Mouse (Mus musculus): ENCODE measurements around the gene Olfr224. TPM values are rescaled to one million over a fixed set of nuclear protein-coding genes. Genes with fewer than 3 reads are reported as not detected.
"Not testable (repeated sequence)": the region's sequence is repeated elsewhere in the genome, so short reads cannot be mapped to it uniquely, and the experiment has no call there.

Gene Olfr224
- not detected for total RNA-seq (2021)

DNA sequence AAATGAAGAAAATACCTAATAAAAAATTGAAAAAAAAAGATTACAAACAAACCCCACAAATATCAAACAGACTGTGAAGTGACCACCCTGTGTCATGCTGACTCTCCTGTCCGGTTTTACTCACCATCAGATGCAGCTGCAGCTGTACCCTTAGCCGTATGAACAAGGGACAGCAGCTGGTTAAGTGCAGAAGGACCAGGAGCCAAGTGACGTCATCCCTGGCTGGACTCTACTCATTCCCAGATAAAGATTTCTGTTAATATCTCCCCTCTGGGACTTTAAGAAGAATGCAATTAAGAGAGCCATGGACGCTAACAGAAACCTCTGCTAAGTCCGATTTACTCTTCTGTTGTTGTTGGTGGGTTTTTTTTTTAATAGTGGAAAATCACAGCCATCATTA is at the start of gene Olfr224:
TSS of gene Olfr224 (minus strand) at position 149 of the 400 bp plus-strand sequence.
- DNase-seq (ENCODE audit: extremely low spot score in 1 of 2, low spot score in 1 of 2): no peak

DNA sequence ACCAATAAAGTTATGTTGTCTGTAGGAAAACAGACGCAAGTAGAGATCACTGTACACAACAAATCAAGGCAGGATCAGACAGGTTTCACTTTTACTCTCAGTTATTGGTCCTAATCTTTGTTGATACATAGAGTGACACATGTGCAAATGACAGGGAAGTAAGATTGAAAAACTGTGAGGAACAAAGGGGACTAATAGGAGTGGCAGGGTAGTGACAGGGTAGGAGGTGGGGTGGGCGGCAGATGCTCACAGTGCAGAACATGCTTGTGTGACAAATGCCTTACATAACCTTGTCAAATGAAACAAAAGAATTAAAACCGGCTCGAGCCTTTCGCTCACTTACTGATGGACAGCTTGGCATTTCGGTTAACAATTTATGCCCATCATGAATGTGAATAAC is 48.4 kb upstream of the Olfr224 start:
- no peak for DNase-seq (ENCODE audit: extremely low spot score in 1 of 2, low spot score in 1 of 2)

DNA sequence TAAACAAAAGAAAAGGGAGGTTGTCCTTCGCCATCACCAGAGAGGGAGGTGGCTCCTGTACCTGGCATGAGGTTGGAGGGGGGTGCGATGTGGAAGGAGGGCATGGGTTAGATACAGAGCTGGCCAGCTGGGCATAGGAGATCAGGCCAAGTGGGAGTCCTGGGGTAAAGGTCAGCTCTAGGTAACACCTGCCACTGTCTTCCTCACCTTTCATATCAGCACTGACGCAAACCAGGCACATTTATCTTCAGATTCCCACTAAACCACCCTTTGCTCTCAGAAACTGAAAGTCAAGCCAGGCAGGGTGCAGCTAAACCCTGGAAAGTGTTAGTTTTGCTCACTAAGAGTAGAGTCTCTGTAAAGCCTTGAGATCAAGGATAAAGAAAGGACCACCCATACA is 48.0 kb upstream of the Olfr224 start:
- no peak for DNase-seq (ENCODE audit: extremely low spot score in 1 of 2, low spot score in 1 of 2)

DNA sequence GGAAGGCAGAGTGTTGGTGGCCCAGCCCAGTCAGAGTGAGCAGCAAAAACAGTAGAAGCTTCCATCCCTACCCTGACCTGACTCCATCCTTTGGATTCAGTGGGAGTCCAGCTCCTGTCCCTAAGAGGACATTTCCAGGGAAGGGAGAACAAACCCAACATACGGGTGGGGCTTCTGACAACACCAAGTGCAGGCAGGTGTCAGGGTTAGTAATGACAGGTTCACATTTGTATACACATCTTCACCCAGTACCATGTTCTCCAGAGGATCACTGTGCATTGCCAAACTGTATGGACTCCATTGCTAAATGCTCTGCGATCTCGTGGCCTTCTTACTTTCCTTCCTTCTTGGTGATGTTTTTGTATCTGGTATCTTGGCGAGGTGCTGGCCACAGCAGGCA is 45.6 kb upstream of the Olfr224 start, which contains the start of gene 2210407C18Rik:
TSS of gene 2210407C18Rik (minus strand) at position 101 of the 400 bp plus-strand sequence.
- DNase-seq (ENCODE audit: extremely low spot score in 1 of 2, low spot score in 1 of 2): no peak

DNA sequence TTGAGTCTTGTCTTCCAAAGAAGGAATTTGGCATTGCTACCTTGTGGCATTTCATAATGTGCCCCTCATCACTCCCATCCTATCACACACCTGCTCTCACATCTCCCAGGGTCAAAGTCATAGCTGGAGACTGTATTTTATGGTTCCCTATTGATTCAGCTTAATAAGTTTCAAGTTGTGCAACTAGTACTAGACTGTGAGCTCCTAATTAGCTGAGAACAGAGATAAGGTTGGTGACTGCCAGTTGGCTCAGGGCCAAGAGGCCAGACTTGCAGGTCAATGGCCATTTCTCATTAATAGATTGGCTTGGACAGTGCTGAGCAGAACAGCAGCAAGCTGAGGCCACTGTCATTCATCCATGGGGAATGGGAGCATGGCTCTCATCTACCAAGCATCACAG is 44.2 kb upstream of the Olfr224 start:
- DNase-seq (ENCODE audit: extremely low spot score in 1 of 2, low spot score in 1 of 2): no peak

DNA sequence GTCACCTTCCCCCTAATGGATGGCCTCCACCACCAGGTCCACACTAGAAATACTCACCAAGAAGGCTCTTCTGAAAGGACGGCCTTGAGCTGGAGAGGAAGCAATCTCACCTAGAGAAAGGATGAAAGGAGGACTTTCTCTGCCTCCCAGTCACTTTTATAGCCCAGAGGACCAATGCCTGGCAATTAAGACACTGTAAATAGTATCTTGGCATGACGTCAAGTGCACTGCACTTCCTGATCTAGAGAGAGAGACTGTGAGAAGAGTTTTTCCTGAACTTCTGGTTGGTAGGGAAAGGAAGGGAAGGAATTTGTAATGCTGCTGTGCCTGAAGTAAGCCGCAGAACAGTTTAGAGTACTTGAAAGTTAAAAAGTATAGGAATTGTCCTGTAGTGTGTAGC is 43.0 kb upstream of the Olfr224 start:
- no peak for DNase-seq (ENCODE audit: extremely low spot score in 1 of 2, low spot score in 1 of 2)

DNA sequence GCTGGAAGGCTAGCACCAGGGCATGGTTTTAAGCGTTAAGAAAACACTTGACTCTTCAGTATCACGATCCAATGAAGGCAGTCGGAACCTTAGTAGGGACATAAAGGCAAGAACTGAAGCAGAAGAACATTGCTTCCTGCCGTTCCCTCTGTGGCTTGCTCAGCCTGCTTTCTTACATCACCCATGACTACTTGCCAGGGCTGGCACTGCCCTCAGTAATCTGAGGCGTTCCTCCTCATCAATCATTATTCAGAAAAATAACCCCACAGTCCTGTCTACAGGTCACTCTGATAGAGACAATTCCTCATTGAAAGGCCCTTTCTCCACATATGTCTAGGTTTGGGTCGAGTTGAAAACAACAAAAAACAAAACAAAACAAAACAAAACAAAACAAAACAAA is 36.7 kb upstream of the Olfr224 start:
- DNase-seq (ENCODE audit: extremely low spot score in 1 of 2, low spot score in 1 of 2): no peak

DNA sequence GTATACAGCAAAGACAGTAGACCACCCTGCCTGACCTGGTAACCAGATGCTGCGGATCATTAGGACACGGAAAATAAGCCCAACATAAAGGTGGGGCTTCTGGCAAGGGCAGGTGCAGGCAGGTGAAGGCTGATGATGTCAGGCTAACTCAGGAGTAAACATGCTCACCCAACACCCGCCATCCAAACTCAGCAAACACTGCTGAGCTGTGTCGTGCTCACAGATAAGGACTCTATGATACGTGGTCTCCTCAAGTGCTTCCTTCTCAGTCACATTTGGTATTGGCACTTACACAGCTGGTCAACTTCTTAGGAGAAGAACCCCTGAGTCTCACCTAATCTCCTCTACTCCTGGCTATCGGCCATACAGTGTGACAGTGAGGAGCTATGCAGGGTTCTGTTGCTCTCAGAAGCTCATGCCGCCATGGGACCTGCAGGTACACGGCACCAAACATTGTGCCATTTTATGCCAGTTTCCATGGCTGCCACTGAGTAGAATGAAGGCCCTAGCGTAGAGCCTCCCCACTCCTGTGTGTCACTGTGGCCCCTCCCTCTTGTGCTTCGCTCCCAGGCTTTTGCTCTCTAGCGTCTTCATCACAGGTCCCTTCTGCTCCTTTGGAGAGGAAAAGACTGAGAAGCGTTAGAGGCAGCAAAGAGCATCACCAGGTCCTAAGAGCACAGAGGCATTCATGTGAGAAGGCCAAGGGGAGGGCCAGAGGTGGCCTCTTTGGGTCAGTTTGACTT is 36.0 kb upstream of the Olfr224 start:
- DNase-seq (ENCODE audit: extremely low spot score in 1 of 2, low spot score in 1 of 2): no peak

DNA sequence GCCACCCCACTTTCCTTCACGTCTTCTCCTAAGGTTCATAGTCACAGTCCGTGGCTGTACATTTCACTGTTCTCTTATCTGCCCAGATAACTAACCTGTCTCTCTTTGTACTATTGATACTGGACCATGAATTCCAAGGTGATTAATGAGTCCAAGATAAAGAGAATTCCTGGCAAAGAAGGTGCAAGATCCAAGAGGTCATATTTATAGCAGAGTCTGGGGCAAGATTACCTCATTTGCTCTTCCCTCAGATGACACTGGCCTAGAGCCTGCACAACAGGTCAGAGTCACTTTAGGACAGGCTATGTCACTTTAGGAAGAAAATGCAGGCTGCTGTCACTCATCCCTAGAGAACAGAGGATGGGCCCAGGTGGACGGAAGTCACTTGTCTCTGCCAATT is 34.9 kb upstream of the Olfr224 start:
- no peak for DNase-seq (ENCODE audit: extremely low spot score in 1 of 2, low spot score in 1 of 2)

DNA sequence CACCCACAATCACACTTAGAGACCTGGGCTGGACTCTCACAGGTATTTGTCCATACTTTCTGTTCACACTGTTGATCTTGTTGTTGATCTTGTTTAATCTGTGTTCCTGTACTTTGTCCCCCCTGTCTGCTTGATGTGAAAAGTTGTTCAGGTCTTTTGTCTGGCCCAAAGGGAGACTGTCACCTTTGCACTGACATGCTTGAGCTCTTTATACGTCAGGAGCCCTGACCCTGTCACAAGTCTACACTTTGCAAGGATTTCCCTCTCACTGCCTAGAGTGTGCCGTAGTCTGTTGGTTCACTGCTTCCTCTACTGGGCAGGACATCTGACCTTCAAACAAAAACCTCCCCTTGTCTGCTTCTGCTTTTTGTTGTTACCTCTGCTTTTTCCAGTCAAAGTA is 34.3 kb upstream of the Olfr224 start:
- no peak for DNase-seq (ENCODE audit: extremely low spot score in 1 of 2, low spot score in 1 of 2)

DNA sequence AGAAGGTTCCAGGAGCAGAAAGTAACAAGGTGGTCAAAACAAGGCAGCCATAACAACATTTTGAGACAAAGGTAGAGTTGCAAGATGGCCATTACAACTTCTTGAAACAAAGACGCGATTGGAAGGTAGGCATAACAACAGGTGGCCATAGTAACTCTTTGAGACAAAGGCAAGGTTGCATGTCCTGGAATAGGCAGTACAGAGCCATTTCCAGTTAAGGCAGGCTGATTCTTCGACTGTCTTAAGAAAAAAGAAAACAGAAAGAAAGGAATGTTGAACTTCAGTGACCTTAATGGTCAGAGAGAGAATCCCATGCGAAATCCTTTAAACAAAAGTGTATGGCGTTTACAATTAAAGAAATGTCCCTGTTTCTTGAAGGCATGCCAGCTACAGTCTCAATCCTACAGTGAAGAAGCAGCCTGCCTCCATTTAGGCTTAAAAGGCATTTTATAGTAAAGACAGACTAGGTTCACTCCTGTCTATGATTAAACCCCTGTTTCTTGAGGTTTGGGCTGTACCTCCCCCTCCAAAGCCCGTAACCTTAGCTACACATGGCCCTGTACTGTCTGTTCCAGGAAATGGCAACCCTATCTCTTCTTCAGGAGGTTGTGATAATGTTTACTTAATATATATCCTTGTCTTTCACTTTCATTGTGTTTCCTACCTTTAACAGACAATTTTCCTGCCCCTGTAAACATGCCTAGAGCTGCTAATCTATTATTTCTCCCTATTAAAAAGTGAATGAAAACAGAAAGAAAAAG is 32.6 kb upstream of the Olfr224 start:
- no peak for DNase-seq (ENCODE audit: extremely low spot score in 1 of 2, low spot score in 1 of 2)

DNA sequence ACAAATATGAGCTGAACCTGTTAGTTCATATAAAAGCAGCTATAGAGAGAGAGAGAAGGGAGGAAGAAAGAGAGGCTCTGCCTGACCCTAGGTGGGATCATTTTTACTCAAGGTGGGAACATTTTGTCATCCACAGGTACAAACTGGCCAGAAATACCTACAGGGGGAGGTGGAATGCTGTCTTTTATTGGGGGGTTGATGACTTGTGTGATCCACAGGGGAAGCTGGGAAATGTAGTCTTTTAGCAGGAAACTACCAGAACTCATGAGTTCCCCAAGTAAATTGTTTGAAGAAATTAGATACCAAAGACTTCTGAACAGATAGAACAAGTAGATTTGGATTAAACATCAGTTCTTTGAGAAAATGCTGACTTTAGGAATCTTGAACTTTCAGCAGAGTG is 31.7 kb upstream of the Olfr224 start:
- DNase-seq (ENCODE audit: extremely low spot score in 1 of 2, low spot score in 1 of 2): no peak

DNA sequence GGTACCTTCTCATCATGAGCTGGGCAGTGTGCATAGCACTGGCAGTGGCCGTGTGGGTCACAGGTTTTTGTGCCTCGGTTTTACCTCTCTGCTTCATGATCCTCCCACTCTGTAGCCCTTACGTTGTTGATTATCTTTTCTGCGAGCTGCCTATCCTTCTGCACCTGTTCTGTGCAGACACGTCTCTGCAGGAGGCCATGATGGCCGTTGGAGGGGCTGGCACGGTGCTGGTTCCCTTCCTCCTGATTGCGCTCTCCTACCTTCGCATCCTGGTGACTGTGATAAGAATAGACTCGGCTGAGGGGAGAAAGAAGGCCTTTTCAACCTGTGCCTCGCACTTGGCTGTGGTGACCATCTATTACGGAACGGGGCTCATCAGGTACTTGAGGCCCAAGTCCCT is 27.5 kb upstream of the Olfr224 start:
- no peak for DNase-seq (ENCODE audit: extremely low spot score in 1 of 2, low spot score in 1 of 2)

DNA sequence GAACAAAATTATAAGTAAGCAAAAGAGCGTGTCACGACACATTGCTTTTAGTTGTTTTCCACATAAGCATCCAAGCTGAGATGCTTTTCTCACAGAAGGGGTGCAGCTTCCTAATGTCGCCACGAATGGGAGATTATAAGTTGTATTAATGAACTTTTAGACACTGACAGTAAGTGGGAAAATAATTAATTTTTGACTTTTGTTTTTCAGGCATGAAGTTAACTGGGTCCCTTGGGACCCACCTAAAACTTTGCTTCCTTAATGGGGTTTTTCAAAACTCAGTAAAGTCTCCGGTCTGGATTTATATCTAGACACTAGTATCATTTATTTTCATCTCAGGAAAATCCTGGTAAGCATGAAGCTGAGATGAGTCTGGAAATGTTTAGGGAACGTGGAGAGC is 24.5 kb upstream of the Olfr224 start, which contains the start of gene Olfr324:
TSS of gene Olfr324 (plus strand) at position 301 of the 400 bp plus-strand sequence.
- DNase-seq (ENCODE audit: extremely low spot score in 1 of 2, low spot score in 1 of 2): no peak

DNA sequence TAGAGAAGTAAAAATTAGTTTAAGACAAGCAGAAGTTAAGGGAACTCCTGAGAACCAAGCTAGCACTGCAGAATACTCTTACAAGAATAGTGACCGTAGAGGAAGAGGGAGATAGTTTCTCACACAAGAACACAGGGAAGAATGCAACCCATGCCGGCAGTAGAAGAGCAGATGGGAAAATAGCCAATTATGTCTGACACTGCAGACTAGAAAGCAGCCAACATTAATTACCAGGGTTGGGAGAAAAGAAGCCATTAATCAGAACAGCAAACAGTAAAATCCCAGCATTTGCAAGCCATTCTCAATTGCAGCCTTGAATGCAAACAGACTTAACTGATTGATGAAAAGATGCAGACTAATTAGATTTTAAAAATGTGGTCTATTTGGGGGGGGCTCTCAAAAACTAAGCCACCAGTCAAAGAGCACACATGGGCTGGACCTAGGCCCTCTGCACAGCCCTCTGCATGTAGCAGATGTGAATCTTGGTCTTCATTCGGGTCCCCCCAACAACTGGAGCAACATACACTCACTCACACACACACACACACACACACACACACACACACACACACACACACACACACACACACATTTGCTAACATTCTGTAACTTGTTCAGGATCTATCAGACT is 18.4 kb upstream of the Olfr224 start:
- no peak for DNase-seq (ENCODE audit: extremely low spot score in 1 of 2, low spot score in 1 of 2)

DNA sequence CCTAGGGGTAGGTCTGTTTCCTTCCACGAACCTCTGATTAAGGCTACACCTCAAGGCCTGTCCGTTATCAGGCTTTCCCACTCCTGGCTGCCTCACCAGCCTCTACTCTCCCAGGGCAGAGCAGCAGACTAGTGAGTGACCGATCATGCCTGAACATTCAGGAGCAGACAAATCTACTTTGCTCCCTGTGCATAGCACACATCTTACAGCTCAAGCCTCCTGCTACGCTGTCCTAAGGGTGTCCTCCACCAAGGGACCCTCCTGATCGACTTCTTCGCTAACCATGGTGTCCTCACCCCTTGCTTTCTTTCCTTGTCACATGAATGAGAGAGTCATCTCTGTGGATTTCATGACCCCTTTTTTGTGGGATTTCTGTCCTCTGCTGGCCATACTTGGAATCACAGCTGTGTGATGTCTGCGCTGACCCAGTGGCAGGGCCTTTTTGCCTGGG is 17.6 kb upstream of the Olfr224 start:
- peak; percentile 17 to 66 for DNase-seq (ENCODE audit: extremely low spot score in 1 of 2, low spot score in 1 of 2)

DNA sequence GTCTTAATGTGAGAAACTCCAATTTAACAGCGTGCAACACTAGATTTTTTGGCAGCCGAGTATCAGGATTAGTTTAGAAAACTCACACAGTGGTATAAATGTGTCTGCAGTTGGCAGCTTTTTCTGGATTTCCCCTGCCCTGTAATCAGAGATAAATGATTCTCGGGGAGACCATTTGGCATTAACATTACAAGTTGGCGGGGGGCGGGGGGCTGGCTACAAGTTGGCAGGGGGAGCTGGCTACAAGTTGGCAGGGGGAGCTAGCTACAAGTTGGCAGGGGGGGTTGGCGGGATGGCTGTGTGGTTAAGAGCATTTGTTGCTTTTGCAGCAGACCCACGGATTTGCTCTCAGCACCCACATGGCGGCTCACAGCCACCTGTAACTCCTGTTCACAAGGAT is 8.3 kb upstream of the Olfr224 start:
- peak in 1 of 2 experiments; percentile 7 for DNase-seq (ENCODE audit: extremely low spot score in 1 of 2, low spot score in 1 of 2)

DNA sequence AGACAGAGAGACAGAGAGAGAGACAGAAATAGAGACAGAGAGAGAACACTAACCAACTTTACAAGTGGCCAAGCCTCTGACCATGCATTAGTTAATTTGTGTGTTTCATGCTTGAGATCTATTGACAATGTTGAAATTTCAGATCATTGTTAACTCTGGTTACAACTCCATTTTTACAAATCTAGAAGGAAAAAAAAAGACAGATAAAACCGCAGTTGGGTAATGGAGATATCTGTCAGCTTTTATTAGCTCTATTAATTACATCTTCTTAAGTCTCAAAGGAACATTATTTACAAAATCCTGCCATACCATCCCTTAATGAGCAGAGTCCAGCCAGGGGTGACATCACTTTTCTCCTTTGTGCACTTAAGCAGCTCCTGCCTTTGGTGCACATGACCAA is 7.1 kb upstream of the Olfr224 start, which contains the start of gene Olfr325:
TSS of gene Olfr325 (plus strand) at position 301 of the 400 bp plus-strand sequence.
- DNase-seq (ENCODE audit: extremely low spot score in 1 of 2, low spot score in 1 of 2): no peak

DNA sequence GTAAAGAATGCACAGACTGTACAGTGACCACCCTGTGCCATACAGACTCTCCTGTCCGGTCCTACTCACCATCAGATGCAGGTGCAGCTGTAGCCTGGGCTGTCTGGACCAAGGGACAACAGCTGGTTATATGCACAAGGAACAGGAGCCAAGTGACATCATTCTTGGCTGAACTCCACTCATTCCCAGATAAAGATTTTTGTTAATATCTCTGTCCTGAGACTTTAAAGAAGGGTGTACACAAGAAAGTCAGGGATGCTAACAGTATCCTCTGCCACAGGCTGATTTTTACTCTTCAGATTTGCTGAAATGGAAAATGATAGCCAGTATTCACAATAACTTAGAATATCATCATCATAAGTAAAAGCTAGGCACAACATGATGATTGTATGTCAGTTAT is 14.8 kb downstream of the Olfr224 start, which contains the start of gene Olfr328:
TSS of gene Olfr328 (minus strand) at position 101 of the 400 bp plus-strand sequence.
- DNase-seq (ENCODE audit: extremely low spot score in 1 of 2, low spot score in 1 of 2): no peak

DNA sequence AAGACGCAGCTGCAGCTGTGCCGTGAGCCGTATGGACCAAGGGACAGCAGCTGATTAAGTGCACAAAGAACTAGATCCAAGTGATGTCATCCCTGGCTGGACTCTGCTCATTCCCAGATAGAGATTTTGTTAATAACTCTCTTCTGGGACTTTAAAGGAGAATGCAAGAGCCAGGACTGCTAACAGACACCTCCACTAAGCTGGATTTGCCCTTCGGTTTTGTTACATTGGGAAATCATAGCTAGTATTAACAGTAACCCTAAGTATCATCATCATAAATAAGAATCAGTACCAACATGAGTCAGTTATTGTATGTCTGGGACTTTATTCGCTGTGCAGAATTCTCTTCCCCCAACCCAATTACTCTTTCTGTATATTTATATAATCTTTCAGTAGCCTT is 24.0 kb downstream of the Olfr224 start, which contains the start of gene Olfr329-ps:
TSS of gene Olfr329-ps (minus strand) at position 101 of the 400 bp plus-strand sequence.
- no peak for DNase-seq (ENCODE audit: extremely low spot score in 1 of 2, low spot score in 1 of 2)

DNA sequence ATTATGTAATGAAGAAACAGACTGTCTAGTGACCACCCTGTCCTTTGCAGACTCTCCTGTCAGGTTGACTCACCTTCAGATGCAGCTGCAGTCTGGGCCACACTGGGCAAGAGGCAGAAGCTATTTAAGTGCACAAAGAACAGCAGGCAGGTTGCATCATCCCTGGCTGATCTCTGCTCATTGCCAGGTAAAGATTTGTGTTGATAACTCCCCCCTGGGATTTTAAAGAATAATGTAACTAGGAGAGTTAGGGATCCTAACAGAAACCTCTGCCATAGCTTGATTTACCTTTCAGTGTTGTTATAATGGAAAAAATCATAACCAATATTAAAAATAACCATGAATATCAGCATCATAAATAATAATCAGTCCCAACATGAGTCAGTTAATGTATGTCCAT is 35.6 kb downstream of the Olfr224 start, which contains the start of gene Olfr330:
TSS of gene Olfr330 (minus strand) at position 101 of the 400 bp plus-strand sequence.
- not testable (repeated sequence) for DNase-seq (ENCODE audit: extremely low spot score in 1 of 2, low spot score in 1 of 2)
